Mouse (Mus musculus) limb, embryonic 15.5 days (tissue): ENCODE measurements at regions not wholly inside any gene's neighbourhood (a gene's known extent, or its start where the extent isn't known, plus 50 kb on each side); places are given as distances from the start of the nearest gene placed in this dataset.
A peak's percentile ranks its signal among the peaks of the same experiment; 100 is the strongest.

Experiments used
- ATAC-seq: fragments of 200-750 bp; cut with Nextera tagmentation; 2 replicates; pipeline ENCODE4 v1.8.0; 2017; ENCODE audit warnings: low read depth, moderate TSS enrichment; ENCODE audit not compliant: insufficient number of reproducible peaks, low FRiP score, low TSS enrichment
- H3K27ac ChIP-seq: fragments of 300-500 bp; sonication (generic); 2 replicates; pipeline ENCODE4 v1.5.1; 2015; ENCODE audit warnings: moderate library complexity, mild to moderate bottlenecking, inconsistent platforms
- H3K27me3 ChIP-seq: fragments of 300-500 bp; sonication (generic); 2 replicates; pipeline ENCODE4 v1.6.1; 2015; ENCODE audit warnings: inconsistent platforms
- H3K36me3 ChIP-seq: fragments of 300-500 bp; sonication (generic); 2 replicates; pipeline ENCODE4 v1.6.1; 2015; ENCODE audit warnings: inconsistent platforms
- H3K4me1 ChIP-seq: fragments of 300-500 bp; sonication (generic); 2 replicates; pipeline ENCODE4 v1.6.1; 2015; ENCODE audit warnings: inconsistent platforms
- H3K4me2 ChIP-seq: fragments of 300-500 bp; sonication (generic); 2 replicates; pipeline ENCODE4 v1.6.1; 2015; ENCODE audit warnings: mild to moderate bottlenecking, inconsistent platforms
- H3K4me3 ChIP-seq: fragments of 300-500 bp; sonication (generic); 2 replicates; pipeline ENCODE4 v1.5.1; 2015; ENCODE audit warnings: mild to moderate bottlenecking, inconsistent platforms
- H3K9ac ChIP-seq: fragments of 300-500 bp; sonication (generic); 2 replicates; pipeline ENCODE4 v1.6.1; 2015; ENCODE audit warnings: inconsistent platforms
- H3K9me3 ChIP-seq: fragments of 300-500 bp; sonication (generic); 2 replicates; pipeline ENCODE4 v1.6.1; 2016; ENCODE audit warnings: inconsistent platforms
- WGBS: fragments of 180-500 bp; shearing (Covaris S2); methylation state at CpG from one replicate; pipeline ENCODE4 v1.1.7; 2015; 5-methylcytosine and 5-hydroxymethylcytosine counted together

GRCm38 (mm10) chr10:95622879-95623517, 50.3 kb downstream of the Anapc15-ps start:
- Histone ChIP-seq H3K4me2 (no peak overlapping the region), H3K4me3 (no peak overlapping the region), H3K9me3 (no peaks in the 10 kb centered on the region), H3K36me3 (no peaks in the 10 kb centered on the region), H3K4me1 (no peaks in the 10 kb centered on the region), H3K9ac (no peak overlapping the region), H3K27me3 (no peaks in the 10 kb centered on the region), H3K27ac (no peak overlapping the region)
- 15% methylated on average over 2 of the region's 2 CpGs for WGBS
- no peak for ATAC-seq

- 84% methylated on average over 3 of the region's 3 CpGs for WGBS
- ATAC-seq, result no peak
These were observed 52.5 kb downstream of the Anapc15-ps start for GRCm38 (mm10) chr10:95620796-95621195.

DNA sequence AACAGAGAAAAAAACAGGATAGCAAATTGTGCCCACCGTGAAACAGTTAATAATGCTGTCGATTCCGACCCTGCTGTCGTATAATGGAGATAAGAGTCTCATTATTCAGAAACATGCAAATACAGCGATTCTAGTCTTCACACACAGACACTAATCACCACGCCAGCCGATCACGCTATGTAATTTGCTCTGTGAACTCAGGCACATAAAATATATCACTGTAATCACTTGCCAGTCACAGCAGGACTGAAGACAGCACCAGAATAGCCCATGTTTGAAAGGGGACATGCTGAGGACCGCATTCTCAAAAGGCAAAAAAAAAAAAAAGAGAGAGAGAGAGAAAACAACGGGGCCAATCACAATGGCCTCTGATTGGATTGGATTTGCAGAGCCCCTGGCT, 53.6 kb downstream of the Anapc15-ps start:
- WGBS, result 40% methylated on average over 10 of the region's 10 CpGs
- peaks cover 4% of the 10 kb centered on the region; the same call in 1 of the 2 replicates for H3K4me1 ChIP-seq
- no peak overlapping the region for H3K4me2 ChIP-seq
- no peaks in the 10 kb centered on the region for H3K27me3 ChIP-seq
- H3K9ac ChIP-seq, result no peak overlapping the region
- no peak overlapping the region for H3K27ac ChIP-seq
- no peaks in the 10 kb centered on the region for H3K9me3 ChIP-seq
- H3K4me3 ChIP-seq, result no peak overlapping the region
- no peak for ATAC-seq
- H3K36me3 ChIP-seq, result no peaks in the 10 kb centered on the region

More at GRCm38 (mm10) chr10:95620796-95621195, 52.5 kb downstream of the Anapc15-ps start:
- Histone ChIP-seq H3K27ac (no peak overlapping the region), H3K4me3 (no peak overlapping the region), H3K36me3 (no peaks in the 10 kb centered on the region), H3K9ac (no peak overlapping the region), H3K27me3 (no peaks in the 10 kb centered on the region), H3K4me1 (peaks cover 4% of the 10 kb centered on the region; the same call in 1 of the 2 replicates), H3K9me3 (no peaks in the 10 kb centered on the region), H3K4me2 (no peak overlapping the region)

- Histone ChIP-seq H3K4me3 (no peak overlapping the region), H3K27me3 (no peaks in the 10 kb centered on the region), H3K36me3 (no peaks in the 10 kb centered on the region), H3K9me3 (no peaks in the 10 kb centered on the region), H3K27ac (no peak overlapping the region), H3K4me2 (no peak overlapping the region), H3K9ac (no peak overlapping the region), H3K4me1 (peaks cover 4% of the 10 kb centered on the region; the same call in 1 of the 2 replicates)
- no peak for ATAC-seq
- 78% methylated on average over 9 of the region's 9 CpGs for WGBS
These were observed 54.6 kb upstream of the Nudt4 start for GRCm38 (mm10) chr10:95618451-95619079.

GRCm38 (mm10) chr10:95616821-95617220, 52.9 kb upstream of the Nudt4 start:
- H3K27me3 ChIP-seq, result no peaks in the 10 kb centered on the region
- ATAC-seq, result no peak
- no peak overlapping the region for H3K9ac ChIP-seq
- H3K9me3 ChIP-seq, result no peaks in the 10 kb centered on the region
- H3K4me3 ChIP-seq, result no peak overlapping the region
- H3K27ac ChIP-seq, result no peak overlapping the region
- no peak overlapping the region for H3K4me2 ChIP-seq
- 60% methylated on average over 5 of the region's 5 CpGs for WGBS
- no peaks in the 10 kb centered on the region for H3K36me3 ChIP-seq
- peaks cover 4% of the 10 kb centered on the region; the same call in 1 of the 2 replicates for H3K4me1 ChIP-seq

GRCm38 (mm10) chr10:95615849-95616650, 52.1 kb upstream of the Nudt4 start:
- Histone ChIP-seq H3K27ac (peak overlapping the region; percentile 8; the same call in 1 of the 2 replicates), H3K36me3 (no peaks in the 10 kb centered on the region), H3K9ac (no peak overlapping the region), H3K4me3 (no peak overlapping the region), H3K9me3 (no peaks in the 10 kb centered on the region), H3K27me3 (no peaks in the 10 kb centered on the region), H3K4me1 (peaks cover 7% of the 10 kb centered on the region), H3K4me2 (peak overlapping the region; percentile 11; the same call in 1 of the 2 replicates)
- no peak for ATAC-seq
- WGBS, result 61% methylated on average over 25 of the region's 25 CpGs
